Comparison of ENCODE assay signal across 8 mouse cellular contexts in the genomic region with DNA sequence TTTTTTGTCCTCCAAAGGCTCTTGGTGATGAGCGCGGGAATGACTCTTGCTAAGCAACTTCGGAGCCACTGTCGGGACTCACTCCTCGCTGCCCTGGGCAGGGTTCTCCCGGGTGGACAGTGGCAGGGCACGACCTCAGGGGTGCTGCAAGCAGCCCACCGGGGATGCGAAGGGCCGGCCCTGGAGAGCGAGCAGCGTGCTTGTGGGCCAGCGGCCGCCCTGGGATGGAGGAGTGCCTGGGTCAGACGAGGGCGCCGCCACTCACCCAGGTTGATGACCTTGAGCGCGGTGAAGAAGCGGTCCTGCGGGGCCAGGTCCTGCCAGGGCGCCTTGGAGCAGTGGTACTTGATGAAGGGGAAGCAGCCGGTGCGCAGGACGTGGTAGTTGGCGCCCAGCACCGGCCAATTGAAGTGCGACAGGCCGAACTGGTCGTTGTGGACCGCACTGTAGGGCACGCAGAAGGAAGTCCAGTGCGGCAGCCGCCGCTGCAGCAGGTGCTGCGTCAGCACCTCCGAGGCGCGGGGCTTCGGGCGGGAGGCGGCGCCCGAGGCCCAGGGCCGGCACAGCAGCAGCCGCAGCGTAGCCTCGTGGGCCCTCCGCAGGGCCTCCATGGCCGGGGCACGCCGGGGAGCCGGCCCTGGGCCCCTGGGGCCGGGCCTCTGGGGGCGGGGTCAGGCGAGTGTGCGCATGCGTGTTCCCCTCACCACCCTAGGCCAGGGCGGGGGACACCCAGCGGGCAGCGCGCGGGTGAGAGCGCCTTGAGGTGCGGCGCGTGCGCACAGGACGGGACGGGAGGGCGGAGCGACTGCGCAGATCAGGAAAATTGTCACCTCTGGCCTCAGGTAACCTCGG. TPM values are rescaled to one million over a fixed set of nuclear protein-coding genes. Genes with fewer than 3 reads are reported as not detected.
A peak's percentile ranks its signal among the peaks of the same experiment; 100 is the strongest.
DNase-seq lines count a peak whose midpoint lies in the region; ATAC-seq lines count a peak whose summit lies in the region.

2300009A05Rik (minus strand) TSS at position 636 of the 852 bp plus-strand sequence.

- peak within 1 kb of the TSS; percentile 73 for H3K4me3 ChIP-seq in embryonic facial prominence, embryonic 14.5 days (ENCODE audit: low read depth, low read length)
- H3K4me3 ChIP-seq in kidney, embryonic 14.5 days (ENCODE audit: low read length) = peak within 1 kb of the TSS; percentile 90
- peak within 1 kb of the TSS; percentile 72 for H3K4me3 ChIP-seq in limb, embryonic 15.5 days

- H3K9ac ChIP-seq in embryonic facial prominence, embryonic 14.5 days (ENCODE audit: low read depth, low read length) = peak within 1 kb of the TSS; percentile 88
- H3K9ac ChIP-seq in kidney, embryonic 14.5 days (ENCODE audit: low read depth, low read length) = peak within 1 kb of the TSS; percentile 87
- H3K9ac ChIP-seq in limb, embryonic 15.5 days = peak within 1 kb of the TSS; percentile 61

- no peaks in the 10 kb centered on the region for H3K36me3 ChIP-seq in embryonic facial prominence, embryonic 14.5 days (ENCODE audit: control insufficient read depth, insufficient read depth, low read length)
- H3K36me3 ChIP-seq in kidney, embryonic 14.5 days (ENCODE audit: control insufficient read depth, insufficient read depth, low read length) = no peaks in the 10 kb centered on the region
- H3K36me3 ChIP-seq in limb, embryonic 15.5 days = no peaks in the 10 kb centered on the region

- no peaks in the 10 kb centered on the region for H3K9me3 ChIP-seq in embryonic facial prominence, embryonic 14.5 days (ENCODE audit: control insufficient read depth, low read length)
- no peaks in the 10 kb centered on the region for H3K9me3 ChIP-seq in kidney, embryonic 14.5 days (ENCODE audit: control insufficient read depth, low read length)
- no peaks in the 10 kb centered on the region for H3K9me3 ChIP-seq in limb, embryonic 15.5 days

- no peaks in the 10 kb centered on the region; the same call in 1 of the 2 replicates for H3K4me1 ChIP-seq in embryonic facial prominence, embryonic 14.5 days (ENCODE audit: control insufficient read depth, insufficient read depth, low read length)
- 0 out of 2 replicates have a peak, but pooled peaks cover 5% of the 10 kb centered on the region for H3K4me1 ChIP-seq in kidney, embryonic 14.5 days (ENCODE audit: control insufficient read depth, insufficient read depth, low read length)
- H3K4me1 ChIP-seq in limb, embryonic 15.5 days = peaks cover 6% of the 10 kb centered on the region

- peak; percentile 88 for DNase-seq in 3T3-L1 (ENCODE audit: low read depth, low spot score)
- peak; percentile 95 to 96 for DNase-seq in adrenal gland, postnatal 4 days (ENCODE audit: low spot score in 2 of 2)
- DNase-seq in embryonic facial prominence, embryonic 14.5 days (ENCODE audit: low spot score) = peak; percentile 94
- DNase-seq in heart, adult 8-10 months (ENCODE audit: low spot score) = peak; percentile 95
- peak; percentile 80 to 91 for DNase-seq in monocyte, adult 2 months (ENCODE audit: low read depth in 1 of 2, low spot score in 2 of 2)
- peak; percentile 95 to 97 for DNase-seq in spleen, postnatal 36 days (ENCODE audit: low spot score in 2 of 2)

- H3K27me3 ChIP-seq in embryonic facial prominence, embryonic 14.5 days (replicated peaks; ENCODE audit: control insufficient read depth, insufficient read depth, low read length) = no peaks in the 10 kb centered on the region
- no peaks in the 10 kb centered on the region for H3K27me3 ChIP-seq in kidney, embryonic 14.5 days (ENCODE audit: control insufficient read depth, insufficient read depth, low read length)
- no peaks in the 10 kb centered on the region for H3K27me3 ChIP-seq in limb, embryonic 15.5 days

- peak; percentile 98 for ATAC-seq in embryonic facial prominence, embryonic 14.5 days (ENCODE audit: low read depth)
- ATAC-seq in kidney, embryonic 14.5 days (ENCODE audit: low FRiP score, low TSS enrichment) = peak; percentile 99
- ATAC-seq in limb, embryonic 15.5 days (ENCODE audit: insufficient number of reproducible peaks, low FRiP score, low TSS enrichment, low read depth) = peak; percentile 97

- H3K4me2 ChIP-seq in embryonic facial prominence, embryonic 14.5 days (ENCODE audit: low read depth, low read length) = peak within 1 kb of the TSS; percentile 92
- H3K4me2 ChIP-seq in kidney, embryonic 14.5 days (replicated peaks; ENCODE audit: low read depth, low read length) = peak within 1 kb of the TSS; percentile 88
- H3K4me2 ChIP-seq in limb, embryonic 15.5 days = peak within 1 kb of the TSS; percentile 94

- WGBS in embryonic facial prominence, embryonic 14.5 days = under 1% methylated on average over 28 of the region's 74 CpGs
- WGBS in kidney, embryonic 14.5 days = under 1% methylated on average over 73 of the region's 74 CpGs
- WGBS in limb, embryonic 15.5 days = under 1% methylated on average over 66 of the region's 74 CpGs

- H3K27ac ChIP-seq in embryonic facial prominence, embryonic 14.5 days (replicated peaks; ENCODE audit: low read depth, low read length) = peak within 1 kb of the TSS; percentile 50; the same call in 1 of the 2 replicates
- peak within 1 kb of the TSS; percentile 84 for H3K27ac ChIP-seq in kidney, embryonic 14.5 days (ENCODE audit: low read depth, low read length)
- peak within 1 kb of the TSS; percentile 76 for H3K27ac ChIP-seq in limb, embryonic 15.5 days

RNA-seq across cellular contexts. Expression of gene 2300009A05Rik, which starts in this region (rescaled TPM):
- total RNA-seq in adrenal gland, postnatal 4 days (2021) = 10 to 100 TPM; 39.0 to 41.6 TPM
- polyA plus RNA-seq in embryonic facial prominence, embryonic 14.5 days (2014; fragmentation: Nextera tagmentation; extraction: Ambion mirVana) = 35.4 and 39.0 TPM in 2 replicates
- total RNA-seq in heart, adult 8-10 months (2022) = 10 to 100 TPM; 24.2 to 38.5 (median 28.3) TPM
- polyA plus RNA-seq in kidney, embryonic 14.5 days (2014; fragmentation: Nextera tagmentation; extraction: Ambion mirVana) = 55.1 and 56.4 TPM in 2 replicates
- 30.5 and 33.3 TPM in 2 replicates for polyA plus RNA-seq in limb, embryonic 15.5 days (2015; fragmentation: Nextera tagmentation; extraction: Ambion mirVana)

Comparison
In these comparisons a context has a peak if more than half of its experiments do, and no peak if none do; other contexts are left out.
1. Peak in every context shown above with its lines: DNase-seq, ATAC-seq, H3K4me3 ChIP-seq and H3K27ac ChIP-seq.